Mouse (Mus musculus) hindbrain, embryonic 12.5 days (tissue): Measurements from ENCODE around the gene Herpud2. TPM values are rescaled to one million over a fixed set of nuclear protein-coding genes. Genes with fewer than 3 reads are reported as not detected.
A peak's percentile ranks its signal among the peaks of the same experiment; 100 is the strongest.

Experiments
- ATAC-seq: fragments of 200-750 bp; cut with Nextera tagmentation; 2 replicates; pipeline ENCODE4 v1.8.0; 2017; ENCODE audit warnings: moderate TSS enrichment; ENCODE audit not compliant: low FRiP score
- H3K27ac ChIP-seq: fragments of 300-500 bp; sonication (generic); 2 replicates; pipeline ENCODE4 v1.5.1; 2016; ENCODE audit warnings: mild to moderate bottlenecking
- H3K27me3 ChIP-seq: fragments of 300-500 bp; sonication (generic); 2 replicates; pipeline ENCODE4 v1.6.1; 2016; ENCODE audit warnings: mild to moderate bottlenecking
- H3K36me3 ChIP-seq: fragments of 300-500 bp; sonication (generic); 2 replicates; pipeline ENCODE4 v1.6.1; 2016; ENCODE audit warnings: mild to moderate bottlenecking
- H3K4me1 ChIP-seq: fragments of 300-500 bp; sonication (generic); 2 replicates; pipeline ENCODE4 v1.6.1; 2016
- H3K4me2 ChIP-seq: fragments of 300-500 bp; sonication (generic); replicated peaks from 2 replicates; pipeline ENCODE4 v1.6.1; 2016; ENCODE audit warnings: mild to moderate bottlenecking
- H3K4me3 ChIP-seq: fragments of 300-500 bp; sonication (generic); 2 replicates; pipeline ENCODE4 v1.5.1; 2016; ENCODE audit warnings: mild to moderate bottlenecking
- H3K9ac ChIP-seq: fragments of 300-500 bp; sonication (generic); 2 replicates; pipeline ENCODE4 v1.6.1; 2016; ENCODE audit warnings: mild to moderate bottlenecking, moderate library complexity
- H3K9me3 ChIP-seq: fragments of 300-500 bp; sonication (generic); replicated peaks from 2 replicates; pipeline ENCODE4 v1.6.1; 2016; ENCODE audit warnings: mild to moderate bottlenecking
- WGBS: fragments of 180-500 bp; shearing (Covaris S2); methylation state at CpG from one replicate; pipeline ENCODE4 v1.1.7; 2016; 5-methylcytosine and 5-hydroxymethylcytosine counted together
- polyA plus RNA-seq: library from polyadenylated mRNA; unstranded; fragments of >200 nt; fragmentation: Nextera tagmentation; extraction: Ambion mirVana; gene quantifications from 2 replicates; pipeline ENCODE4 v1.2.1, GENCODE M21; 2016

Herpud2 gene
- polyA plus RNA-seq, 1 experiment from 2014 or later, result 43.3 TPM

DNA sequence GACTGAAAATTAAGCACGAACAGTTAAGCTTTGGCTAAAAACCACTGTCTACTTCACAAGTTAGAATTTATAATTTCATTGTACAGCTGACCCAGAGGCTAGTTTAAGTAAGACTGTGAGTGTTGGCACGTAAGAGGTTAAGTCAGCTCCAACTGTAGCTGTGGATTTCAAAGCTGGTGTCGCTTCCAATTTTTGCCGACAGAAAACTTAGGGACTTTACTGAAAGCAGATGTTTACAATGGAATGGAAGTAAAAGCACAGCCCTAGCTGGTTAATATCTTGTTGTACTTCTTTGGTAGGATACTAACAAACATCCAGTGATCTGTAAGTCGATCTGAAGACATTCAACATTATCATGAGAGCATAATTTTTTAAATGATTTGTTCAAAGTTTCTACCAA, 23.0 kb upstream of the Herpud2 start:
- Histone ChIP-seq H3K27ac (no peak overlapping the region), H3K4me3 (no peak overlapping the region), H3K27me3 (no peaks in the 10 kb centered on the region), H3K9me3 (no peaks in the 10 kb centered on the region), H3K9ac (no peak overlapping the region), H3K4me1 (no peaks in the 10 kb centered on the region), H3K4me2 (no peak overlapping the region), H3K36me3 (no peaks in the 10 kb centered on the region)
- 67% methylated on average over 5 of the region's 5 CpGs for WGBS
- ATAC-seq, result no peak

DNA sequence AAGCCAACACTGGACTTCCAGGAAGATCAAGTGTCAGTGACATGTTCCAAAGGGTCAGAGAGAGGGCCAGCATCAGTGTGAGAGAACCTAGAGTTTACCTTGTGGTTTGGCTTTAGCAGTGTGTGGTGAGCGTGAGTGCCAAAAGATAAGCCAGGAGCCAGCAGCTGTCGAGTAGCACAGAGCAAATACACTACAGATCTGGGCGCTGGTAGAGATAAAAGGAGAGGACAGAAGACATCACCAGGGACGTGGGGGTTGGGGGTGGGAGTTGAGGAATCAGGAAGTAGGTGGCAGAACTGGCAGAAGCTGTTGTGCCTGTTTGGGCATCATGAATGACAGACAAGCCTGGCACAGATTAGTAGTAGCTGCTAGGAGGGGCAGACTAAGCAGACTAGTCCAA, 21.6 kb upstream of the Herpud2 start:
- no peak overlapping the region for H3K4me3 ChIP-seq
- H3K27ac ChIP-seq, result no peak overlapping the region
- H3K4me1 ChIP-seq, result no peaks in the 10 kb centered on the region
- no peak for ATAC-seq
- no peaks in the 10 kb centered on the region for H3K9me3 ChIP-seq
- H3K9ac ChIP-seq, result no peak overlapping the region
- 73% methylated on average over 4 of the region's 4 CpGs for WGBS
- no peaks in the 10 kb centered on the region for H3K36me3 ChIP-seq
- H3K27me3 ChIP-seq, result no peaks in the 10 kb centered on the region
- H3K4me2 ChIP-seq, result no peak overlapping the region

DNA sequence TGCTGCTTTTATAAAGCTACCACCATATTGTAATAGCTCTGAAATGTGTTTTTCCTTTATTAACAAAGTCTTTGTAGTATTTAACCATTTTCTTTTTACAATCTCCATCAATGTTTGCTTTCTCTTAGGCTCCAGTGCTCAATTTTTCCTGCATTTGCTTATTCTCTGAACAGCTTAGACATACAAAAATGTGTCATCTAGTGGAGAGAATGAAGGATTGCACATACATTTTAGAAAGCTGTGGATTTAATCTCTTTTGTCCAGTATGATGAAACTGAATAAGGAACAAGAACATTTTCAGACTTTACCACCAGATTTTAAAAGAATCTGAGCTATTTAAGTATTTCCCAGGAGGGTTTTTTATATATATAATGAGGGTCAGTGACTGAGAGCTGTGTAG, 18.0 kb upstream of the Herpud2 start:
- no peak for ATAC-seq
- Histone ChIP-seq H3K4me2 (no peak overlapping the region), H3K4me1 (no peaks in the 10 kb centered on the region), H3K27me3 (no peaks in the 10 kb centered on the region), H3K36me3 (no peaks in the 10 kb centered on the region), H3K27ac (no peak overlapping the region), H3K9ac (no peak overlapping the region), H3K9me3 (no peaks in the 10 kb centered on the region), H3K4me3 (no peak overlapping the region)

DNA sequence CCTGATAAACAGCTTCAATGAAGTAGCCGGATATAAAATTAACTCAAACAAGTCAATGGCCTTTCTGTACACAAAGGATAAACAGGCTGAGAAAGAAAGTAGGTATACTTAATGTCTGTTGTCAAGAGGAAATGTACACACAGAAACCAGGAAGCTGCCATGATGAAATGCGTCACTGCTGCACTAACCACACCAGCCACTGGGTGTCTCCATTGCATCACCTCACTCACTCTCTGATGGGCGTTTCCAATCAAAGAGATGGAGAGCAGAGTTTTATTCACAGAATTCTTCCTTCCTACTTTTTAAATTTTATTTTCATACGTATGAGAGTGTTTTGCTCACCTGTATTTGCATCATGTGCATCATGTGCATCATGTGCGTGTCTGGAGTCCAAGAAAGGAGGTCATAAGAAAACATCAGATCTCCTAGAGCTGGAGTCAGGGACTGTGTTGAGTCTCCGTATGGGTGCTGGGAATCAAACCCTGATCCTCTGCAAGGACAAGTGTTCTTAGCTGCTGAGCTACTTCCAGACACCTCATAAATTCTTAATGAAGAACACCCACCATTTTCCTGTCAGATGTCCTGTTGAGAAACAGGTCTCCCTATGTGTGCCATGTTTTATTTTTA, 16.0 kb upstream of the Herpud2 start:
- Histone ChIP-seq H3K9me3 (no peaks in the 10 kb centered on the region), H3K4me2 (no peak overlapping the region), H3K27ac (no peak overlapping the region), H3K9ac (no peak overlapping the region), H3K36me3 (no peaks in the 10 kb centered on the region), H3K4me1 (no peaks in the 10 kb centered on the region), H3K27me3 (no peaks in the 10 kb centered on the region), H3K4me3 (no peak overlapping the region)
- WGBS, result 37% methylated on average over 6 of the region's 6 CpGs
- ATAC-seq, result no peak

DNA sequence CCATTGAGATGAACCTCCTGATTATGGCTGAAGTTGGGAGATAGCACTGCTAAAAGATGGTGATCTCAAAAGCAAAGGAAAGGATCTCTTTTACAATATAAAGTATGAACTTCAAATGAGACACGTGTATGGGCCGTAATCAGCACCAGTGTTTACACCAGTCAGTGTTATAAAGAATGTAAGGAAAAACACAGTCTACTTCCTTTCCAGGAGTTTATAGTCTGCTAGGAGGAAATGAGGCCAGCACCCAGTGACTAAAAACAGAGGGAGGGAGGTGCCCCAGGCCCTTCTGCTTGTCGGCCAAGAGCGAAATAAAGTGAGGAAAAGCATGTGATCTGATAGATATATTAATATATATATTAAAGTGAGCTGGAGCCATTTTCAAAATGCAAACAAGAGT, 6.6 kb upstream of the Herpud2 start:
- no peaks in the 10 kb centered on the region for H3K27me3 ChIP-seq
- H3K36me3 ChIP-seq, result no peaks in the 10 kb centered on the region
- 84% methylated on average over 4 of the region's 4 CpGs for WGBS
- ATAC-seq, result no peak
- no peak overlapping the region for H3K9ac ChIP-seq
- H3K4me1 ChIP-seq, result no peaks in the 10 kb centered on the region
- H3K9me3 ChIP-seq, result no peaks in the 10 kb centered on the region
- H3K4me2 ChIP-seq, result no peak overlapping the region
- no peak overlapping the region for H3K27ac ChIP-seq
- no peak overlapping the region for H3K4me3 ChIP-seq

DNA sequence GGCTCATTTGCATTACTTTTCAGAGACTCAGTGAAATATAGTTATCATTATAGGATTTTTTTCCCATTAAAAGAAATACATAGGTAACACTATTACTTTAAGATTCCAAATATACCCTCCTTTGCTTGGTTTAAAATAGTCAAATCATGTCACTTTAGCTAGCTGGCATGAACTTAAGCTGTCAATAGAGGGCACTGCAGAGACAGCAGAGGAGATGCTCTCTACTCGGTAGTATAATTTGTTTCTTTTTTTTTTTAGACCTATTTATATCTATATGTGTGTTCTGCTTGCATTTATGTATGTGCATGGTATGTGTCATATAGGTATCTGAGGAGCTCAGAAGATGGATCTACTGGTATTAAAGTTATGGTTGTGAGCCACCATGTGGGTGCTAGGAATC, 4.8 kb upstream of the Herpud2 start:
- 14% methylated on average over 1 of the region's 1 CpGs for WGBS

DNA sequence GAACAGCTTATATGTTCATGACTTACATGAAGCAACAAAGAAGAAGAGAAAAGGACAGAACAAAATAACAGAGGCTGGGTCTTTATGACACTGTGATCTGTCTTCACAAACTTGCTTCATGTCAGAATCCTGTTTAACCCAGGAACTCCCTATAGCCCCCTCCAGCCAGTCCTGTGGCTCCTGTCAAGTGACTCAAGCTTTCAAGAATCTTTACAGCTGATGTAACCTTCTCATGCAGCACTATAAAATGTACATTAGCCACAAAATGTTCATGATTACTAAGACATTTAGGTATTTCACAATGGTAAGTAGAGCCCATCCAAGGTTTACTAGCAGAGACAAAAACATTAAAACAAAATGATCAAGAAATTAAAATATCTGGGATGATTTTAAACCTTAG, 1.4 kb upstream of the Herpud2 start:
- Histone ChIP-seq H3K9ac (no peak overlapping the region), H3K27me3 (no peaks in the 10 kb centered on the region), H3K4me2 (no peak overlapping the region), H3K9me3 (no peaks in the 10 kb centered on the region), H3K36me3 (no peaks in the 10 kb centered on the region), H3K27ac (no peak overlapping the region), H3K4me3 (no peak overlapping the region), H3K4me1 (peaks cover 21% of the 10 kb centered on the region)
- ATAC-seq, result no peak

More for the DNA sequence above, 4.8 kb upstream of the Herpud2 start:
- no peak for ATAC-seq
- H3K4me3 ChIP-seq, result no peak overlapping the region
- no peaks in the 10 kb centered on the region for H3K36me3 ChIP-seq
- H3K27me3 ChIP-seq, result no peaks in the 10 kb centered on the region
- no peak overlapping the region for H3K27ac ChIP-seq
- H3K4me1 ChIP-seq, result peaks cover 5% of the 10 kb centered on the region; the same call in 1 of the 2 replicates
- no peak overlapping the region for H3K9ac ChIP-seq
- no peaks in the 10 kb centered on the region for H3K9me3 ChIP-seq
- no peak overlapping the region for H3K4me2 ChIP-seq

DNA sequence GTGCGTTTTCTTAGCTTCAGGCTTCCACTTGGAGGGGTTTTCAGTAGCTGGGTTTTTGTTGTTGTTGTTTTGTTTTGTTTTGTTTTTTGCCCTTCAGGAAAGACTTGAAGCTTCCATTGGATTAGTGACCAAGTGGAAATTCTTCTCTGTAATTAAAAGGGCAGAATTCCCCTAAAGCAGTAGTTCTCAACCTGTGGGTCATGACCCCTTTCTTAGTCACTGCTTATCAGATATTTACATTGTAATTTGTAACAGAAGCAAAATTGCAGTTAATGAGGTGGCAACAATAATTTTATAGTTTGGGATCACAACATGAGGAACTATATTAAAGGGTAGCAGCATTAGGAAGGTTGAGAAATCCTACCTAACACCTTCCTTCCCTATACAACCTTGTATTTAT, 837 bp upstream of the Herpud2 start:
- no peak overlapping the region; the same call in 1 of the 2 replicates for H3K27ac ChIP-seq
- H3K4me3 ChIP-seq, result peak overlapping the region; percentile 96
- WGBS, result 7% methylated on average over 1 of the region's 1 CpGs
- H3K4me2 ChIP-seq, result peak overlapping the region; percentile 85
- ATAC-seq, result no peak
- no peaks in the 10 kb centered on the region for H3K36me3 ChIP-seq
- peak overlapping the region; percentile 96; the same call in 1 of the 2 replicates for H3K9ac ChIP-seq
- no peaks in the 10 kb centered on the region for H3K27me3 ChIP-seq
- no peaks in the 10 kb centered on the region for H3K9me3 ChIP-seq
- peaks cover 22% of the 10 kb centered on the region for H3K4me1 ChIP-seq

DNA sequence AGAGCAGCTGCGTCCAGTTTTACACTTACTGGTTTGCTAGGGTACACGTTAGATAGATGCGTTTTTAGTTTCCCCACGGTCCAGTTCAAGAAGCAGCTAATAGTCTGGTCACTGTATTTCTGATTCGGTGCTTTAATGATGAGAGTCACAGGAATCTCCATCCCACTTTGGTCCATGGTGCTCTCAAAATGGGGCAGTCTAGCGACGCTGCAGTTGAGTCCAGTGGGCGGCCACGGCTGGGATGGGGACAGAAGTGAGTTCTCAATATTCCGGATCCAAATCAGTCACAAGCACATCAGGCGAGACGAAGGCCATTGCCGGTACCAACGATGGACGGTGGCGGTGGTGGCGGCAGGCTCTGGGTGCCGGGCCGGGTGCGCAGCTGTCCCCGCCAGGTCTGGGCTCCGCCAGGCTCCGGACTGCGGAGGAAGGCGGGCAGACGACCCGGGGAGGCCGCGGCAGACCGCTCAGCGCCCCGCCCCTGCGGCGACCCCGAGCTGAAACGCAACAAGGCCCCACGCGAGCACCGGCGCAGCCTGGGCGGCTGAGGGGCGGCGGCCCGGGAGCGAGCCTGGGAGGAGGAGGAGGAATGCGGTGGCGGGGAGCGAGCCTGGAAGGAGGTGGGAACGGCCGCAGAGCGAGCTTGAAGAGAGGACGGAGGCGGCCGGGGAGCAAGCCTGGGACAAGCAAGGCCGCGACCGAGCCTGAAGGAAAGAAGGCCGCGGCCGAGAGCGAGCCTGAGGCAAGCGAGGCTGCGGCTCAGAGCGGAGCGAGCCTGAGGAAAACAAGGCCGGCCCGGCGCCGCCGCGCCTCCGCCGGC, 619 bp downstream of the Herpud2 start:
- peak overlapping the region; percentile 96 for H3K4me3 ChIP-seq
- no peaks in the 10 kb centered on the region for H3K27me3 ChIP-seq
- peak overlapping the region; percentile 85 for H3K4me2 ChIP-seq
- peak overlapping the region; percentile 96 for H3K9ac ChIP-seq
- WGBS, result under 1% methylated on average over 72 of the region's 73 CpGs
- peak overlapping the region; percentile 99 for H3K27ac ChIP-seq
- H3K9me3 ChIP-seq, result no peaks in the 10 kb centered on the region
- peaks cover 27% of the 10 kb centered on the region for H3K4me1 ChIP-seq
- peak; percentile 83 for ATAC-seq
- no peaks in the 10 kb centered on the region for H3K36me3 ChIP-seq

DNA sequence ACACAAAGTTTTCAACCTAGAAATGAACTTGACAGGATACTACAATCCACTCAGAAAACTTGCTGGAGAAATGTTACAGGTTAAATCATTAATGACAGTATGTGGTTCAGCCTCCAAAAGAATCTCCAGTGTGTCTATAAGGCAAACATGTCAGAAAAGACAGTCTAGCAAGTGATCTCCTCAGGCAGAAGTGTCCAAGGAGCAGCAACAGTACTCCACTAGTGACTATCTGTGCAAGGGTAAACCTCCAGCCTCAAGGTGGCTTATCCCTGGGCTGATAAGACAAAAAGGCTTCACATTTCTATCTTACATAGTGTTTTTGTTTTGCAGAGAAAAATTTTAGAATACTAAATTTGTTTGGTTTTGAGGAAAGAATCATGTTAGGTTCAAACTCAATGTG, 2.9 kb downstream of the Herpud2 start:
- H3K9me3 ChIP-seq, result no peaks in the 10 kb centered on the region
- no peaks in the 10 kb centered on the region for H3K27me3 ChIP-seq
- H3K9ac ChIP-seq, result no peak overlapping the region
- no peak for ATAC-seq
- peaks cover 27% of the 10 kb centered on the region for H3K4me1 ChIP-seq
- peak overlapping the region; percentile 46 for H3K4me2 ChIP-seq
- peak overlapping the region; percentile 10 for H3K4me3 ChIP-seq
- H3K36me3 ChIP-seq, result no peaks in the 10 kb centered on the region
- H3K27ac ChIP-seq, result no peak overlapping the region

DNA sequence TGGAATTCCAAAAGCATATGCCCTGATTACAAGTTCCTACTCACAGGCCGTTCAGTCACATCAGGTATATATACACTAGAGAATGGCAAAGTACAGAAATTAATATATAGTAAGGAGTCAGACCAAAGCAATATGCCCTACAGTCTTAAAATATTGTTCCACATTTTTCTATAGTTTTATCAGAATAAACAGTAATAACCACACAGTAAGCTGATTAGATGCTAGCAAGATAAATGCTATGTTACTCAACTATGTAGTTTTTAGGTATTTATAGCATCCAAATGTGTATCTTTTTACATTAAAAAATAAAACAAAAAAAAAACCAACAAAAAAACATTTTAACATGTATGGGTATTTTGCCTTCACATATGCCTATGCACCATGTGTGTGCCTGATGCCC, 5.7 kb downstream of the Herpud2 start:
- WGBS, result 90% methylated on average over 1 of the region's 1 CpGs
- Histone ChIP-seq H3K4me2 (no peak overlapping the region), H3K36me3 (no peaks in the 10 kb centered on the region), H3K27ac (no peak overlapping the region), H3K9ac (no peak overlapping the region), H3K9me3 (no peaks in the 10 kb centered on the region), H3K4me1 (peaks cover 22% of the 10 kb centered on the region), H3K4me3 (no peak overlapping the region), H3K27me3 (no peaks in the 10 kb centered on the region)
- no peak for ATAC-seq

DNA sequence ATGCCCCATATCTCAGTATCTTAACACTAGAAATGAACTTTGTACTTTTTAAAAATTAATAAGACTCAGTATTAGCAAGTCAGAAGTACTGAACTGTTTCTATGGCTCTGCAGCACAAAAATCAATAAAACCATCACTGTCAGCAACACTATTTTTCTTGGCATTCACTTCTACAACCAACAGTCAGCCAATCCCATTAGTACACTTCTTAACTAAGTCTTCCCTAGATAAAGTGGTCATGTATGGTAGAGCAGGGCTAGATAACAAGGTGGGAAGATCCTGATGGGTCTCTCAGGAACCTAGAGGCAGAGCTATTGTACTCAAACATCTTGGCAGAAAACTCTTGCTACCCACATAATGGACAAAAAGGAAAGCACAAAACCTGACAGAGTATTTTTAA, 7.7 kb downstream of the Herpud2 start:
- H3K4me3 ChIP-seq, result no peak overlapping the region
- H3K36me3 ChIP-seq, result no peaks in the 10 kb centered on the region
- H3K4me2 ChIP-seq, result no peak overlapping the region
- no peak for ATAC-seq
- no peak overlapping the region for H3K9ac ChIP-seq
- H3K9me3 ChIP-seq, result no peaks in the 10 kb centered on the region
- no peaks in the 10 kb centered on the region for H3K27me3 ChIP-seq
- no peak overlapping the region for H3K27ac ChIP-seq
- H3K4me1 ChIP-seq, result peaks cover 14% of the 10 kb centered on the region

DNA sequence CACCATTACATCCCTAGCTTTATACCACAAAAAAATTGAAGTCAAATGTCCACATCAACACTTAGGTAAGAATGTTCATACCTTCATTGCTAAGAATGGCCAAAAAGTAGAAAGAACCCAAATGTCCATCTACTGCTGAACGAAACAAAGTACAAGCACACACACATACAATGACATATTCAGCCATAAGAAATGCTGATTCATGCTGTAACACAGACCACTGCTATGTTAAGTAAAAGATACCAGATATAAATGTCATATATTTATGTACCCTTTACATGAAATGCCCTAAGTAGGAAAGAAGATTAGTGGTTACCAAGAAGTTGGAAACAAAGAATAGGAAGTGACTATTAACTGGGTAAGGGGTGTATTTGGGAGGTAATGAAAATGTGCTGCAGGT, 8.6 kb downstream of the Herpud2 start:
- 92% methylated on average over 1 of the region's 1 CpGs for WGBS

More for the DNA sequence above, 8.6 kb downstream of the Herpud2 start:
- Histone ChIP-seq H3K4me1 (peaks cover 6% of the 10 kb centered on the region; the same call in 1 of the 2 replicates), H3K4me3 (no peak overlapping the region), H3K36me3 (no peaks in the 10 kb centered on the region), H3K27ac (no peak overlapping the region), H3K27me3 (no peaks in the 10 kb centered on the region), H3K9ac (no peak overlapping the region), H3K9me3 (no peaks in the 10 kb centered on the region), H3K4me2 (no peak overlapping the region)
- ATAC-seq, result no peak
